Mouse (Mus musculus) lung, adult 2 months (tissue): ENCODE measurements around the gene Arhgap15.

ENCODE experiments used
- CTCF ChIP-seq: fragments of 200-500 bp; IDR thresholded peaks from 2 replicates; pipeline ENCODE4 v1.5.1; 2011; ENCODE audit warnings: mild to moderate bottlenecking, low read length, control low read depth; ENCODE audit not compliant: insufficient read depth
- POLR2A ChIP-seq: fragments of 200-500 bp; IDR thresholded peaks from 2 replicates; pipeline ENCODE4 v1.6.1; 2011; ENCODE audit warnings: low read depth, mild to moderate bottlenecking, control low read depth, low read length, borderline replicate concordance; ENCODE audit errors: extremely low read depth

GRCm38 (mm10) chr2:44114296-44114695 lies 365.7 kb downstream of the Arhgap15 start:
- no peak for TF ChIP-seq POLR2A
- TF ChIP-seq CTCF = no peak
